Mouse (Mus musculus): ENCODE data around the gene Rap1a.

Rap1a gene

DNA sequence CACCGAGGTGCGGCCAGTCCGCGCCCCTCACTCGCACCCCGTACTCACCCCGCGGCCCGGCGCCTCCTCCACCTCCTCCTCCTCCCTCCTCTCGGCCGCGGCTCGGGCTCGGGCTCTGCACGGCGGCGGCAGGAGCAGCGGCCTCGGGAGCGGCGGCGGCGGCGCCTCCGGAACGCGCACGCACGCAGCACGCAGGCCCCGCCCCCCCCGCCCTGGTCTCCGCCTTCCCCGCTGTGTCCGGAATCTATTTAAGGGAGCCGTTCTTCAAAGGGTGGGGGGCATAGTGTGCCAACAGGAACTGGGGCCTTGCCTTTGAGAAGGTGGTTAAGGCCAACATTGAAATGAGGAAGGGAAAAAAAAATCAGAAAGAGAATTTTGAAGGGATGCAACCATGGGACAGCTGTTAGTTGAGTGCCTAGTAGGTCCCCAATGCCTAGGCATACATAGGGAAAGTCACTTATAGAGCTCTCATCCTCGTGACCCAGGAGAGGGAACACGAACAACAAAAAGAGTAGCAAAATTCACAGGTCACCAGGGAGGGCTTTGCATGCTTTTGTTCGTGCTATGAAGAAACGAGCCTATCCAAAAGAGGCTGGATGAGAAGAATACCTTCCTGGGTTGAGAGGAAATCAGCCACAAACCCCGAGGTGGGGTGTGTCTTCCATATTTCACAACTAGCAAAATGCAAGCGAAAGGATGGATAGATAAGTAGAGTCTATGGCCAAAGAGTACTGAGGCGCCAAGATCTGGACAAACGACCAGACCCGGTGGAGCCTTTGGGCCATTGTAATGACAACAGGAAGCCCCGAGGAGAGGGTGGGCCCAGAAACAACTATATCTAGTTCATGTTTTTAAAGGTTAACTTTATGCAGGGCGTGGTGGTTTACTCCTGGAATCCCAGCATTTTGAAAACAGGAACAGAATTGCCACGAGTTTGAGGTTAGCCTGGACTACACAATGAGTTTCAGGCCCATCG lies at the start of gene Rap1a:
Gene Rap1a (minus strand): TSS at position 146 of the 976 bp plus-strand sequence.
- in situ Hi-C loops (cut with MboI; ENCODE audit: low sequenced_read_pairs) = no loop called here

DNA sequence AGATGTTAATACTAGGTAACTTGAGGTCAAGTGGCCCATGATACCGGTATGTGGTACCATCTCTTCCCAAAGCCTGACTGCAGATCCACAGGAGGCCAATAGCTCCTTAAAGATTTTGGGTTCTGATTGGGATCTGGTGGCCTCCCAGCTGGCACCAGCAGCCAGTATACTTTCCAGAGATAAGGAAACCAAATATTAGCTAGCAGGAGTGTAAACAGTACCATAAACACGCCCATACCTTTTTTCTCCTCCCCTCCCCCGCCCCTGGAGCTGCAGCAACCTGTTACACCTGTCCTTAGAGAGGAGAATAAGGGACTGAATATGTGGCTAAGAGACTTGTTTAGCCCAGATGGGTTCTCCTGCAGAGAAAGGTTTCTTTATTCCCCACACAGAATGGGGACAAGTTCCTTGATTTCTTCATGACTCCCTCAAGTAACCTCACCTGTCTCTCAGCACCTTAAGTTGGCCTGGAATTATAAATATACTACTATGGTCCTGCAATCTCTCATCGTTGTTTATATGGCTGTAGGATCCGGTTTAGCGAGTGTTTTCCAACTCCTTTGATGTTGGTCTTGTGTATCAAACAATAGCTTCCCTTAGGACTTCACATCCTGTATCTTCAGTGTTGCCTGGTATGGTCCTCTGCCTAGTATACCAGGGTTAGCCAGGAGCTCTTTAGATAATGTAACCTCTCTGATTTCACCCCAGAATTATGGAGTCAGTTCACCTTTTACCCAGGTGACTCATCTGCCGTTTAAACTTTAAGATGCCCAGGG lies 45.3 kb upstream of the Rap1a start:
- in situ Hi-C loops (cut with MboI; ENCODE audit: low sequenced_read_pairs) = no loop called here

DNA sequence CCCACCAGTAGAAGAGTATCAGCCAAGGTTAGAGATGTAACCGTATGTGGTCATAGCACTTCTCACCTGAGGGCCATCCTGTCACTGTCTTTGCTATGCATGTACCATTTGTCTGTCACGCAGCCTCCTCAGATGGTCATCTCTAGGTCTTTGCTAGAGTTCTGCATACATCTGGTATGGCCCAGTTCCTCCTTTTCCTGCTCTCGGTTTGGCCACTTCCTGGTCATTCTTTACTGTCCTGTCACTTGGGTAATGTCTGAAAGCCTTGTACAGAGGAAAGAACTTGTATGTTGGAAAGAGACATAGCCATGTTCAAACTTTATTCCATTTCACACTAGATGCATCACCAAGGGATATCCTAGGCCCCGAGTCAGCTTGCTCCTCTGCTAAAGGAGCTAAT lies 38.7 kb upstream of the Rap1a start:
- in situ Hi-C loops (cut with MboI; ENCODE audit: low sequenced_read_pairs) = no loop called here

DNA sequence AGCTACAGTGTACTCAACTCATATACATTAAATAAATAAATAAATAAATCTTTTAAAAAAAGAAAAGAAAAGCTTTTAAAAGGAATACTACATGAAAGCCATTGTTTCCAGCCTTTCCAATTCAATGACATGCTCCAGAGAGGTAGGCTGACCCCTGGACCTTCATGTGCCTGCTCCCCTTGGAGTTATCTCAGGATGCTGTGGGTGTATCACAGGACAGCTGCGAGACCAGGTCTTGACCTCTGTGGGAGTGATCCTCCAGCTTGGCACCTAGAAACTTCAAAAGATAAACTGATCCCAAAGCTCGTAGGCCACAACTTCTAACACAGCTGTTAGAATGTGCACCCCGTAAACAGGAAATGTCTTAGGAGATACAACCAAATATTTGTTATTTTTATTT lies 37.5 kb upstream of the Rap1a start:
- in situ Hi-C loops (cut with MboI; ENCODE audit: low sequenced_read_pairs) = no loop called here

DNA sequence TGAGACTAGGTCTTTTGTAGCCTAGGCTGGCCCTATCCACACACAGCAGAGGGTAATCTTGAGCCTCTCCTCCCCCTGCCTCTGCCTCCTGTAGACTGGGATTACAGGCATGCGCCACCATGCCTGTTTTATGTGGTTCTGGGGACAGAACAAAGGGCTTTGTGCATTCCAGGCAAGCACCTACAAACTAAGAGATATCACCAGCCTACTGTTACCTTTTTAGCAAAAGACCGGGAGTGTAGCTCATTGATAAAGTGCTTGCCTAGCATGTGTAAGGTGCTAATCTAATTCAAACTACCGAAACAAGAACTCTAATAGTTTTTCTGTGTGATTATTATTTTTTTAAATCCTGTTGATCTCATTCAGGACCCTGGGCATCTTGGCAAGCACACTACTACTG lies 35.7 kb upstream of the Rap1a start:
- in situ Hi-C loops (cut with MboI; ENCODE audit: low sequenced_read_pairs) = no loop called here

DNA sequence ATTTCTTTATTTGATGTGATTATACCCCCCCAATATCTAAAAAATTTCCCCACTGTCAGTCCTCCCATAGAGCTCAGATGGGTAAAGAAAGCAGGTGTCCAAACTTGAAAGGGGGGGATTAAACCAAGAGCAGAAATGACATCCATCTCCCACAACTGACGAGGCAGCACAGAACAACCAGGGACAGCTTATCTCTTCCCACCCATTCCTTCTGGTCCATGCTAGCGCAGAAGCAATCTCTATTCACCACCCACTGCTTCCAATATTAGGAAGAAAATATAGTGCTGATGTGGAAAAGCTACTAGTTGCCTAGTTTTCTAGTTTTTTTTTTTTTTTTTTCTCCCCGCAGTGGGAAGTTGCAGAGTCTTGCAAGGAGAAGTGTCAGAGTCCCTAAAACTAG lies 34.7 kb upstream of the Rap1a start:
- in situ Hi-C loops (cut with MboI; ENCODE audit: low sequenced_read_pairs) = no loop called here

DNA sequence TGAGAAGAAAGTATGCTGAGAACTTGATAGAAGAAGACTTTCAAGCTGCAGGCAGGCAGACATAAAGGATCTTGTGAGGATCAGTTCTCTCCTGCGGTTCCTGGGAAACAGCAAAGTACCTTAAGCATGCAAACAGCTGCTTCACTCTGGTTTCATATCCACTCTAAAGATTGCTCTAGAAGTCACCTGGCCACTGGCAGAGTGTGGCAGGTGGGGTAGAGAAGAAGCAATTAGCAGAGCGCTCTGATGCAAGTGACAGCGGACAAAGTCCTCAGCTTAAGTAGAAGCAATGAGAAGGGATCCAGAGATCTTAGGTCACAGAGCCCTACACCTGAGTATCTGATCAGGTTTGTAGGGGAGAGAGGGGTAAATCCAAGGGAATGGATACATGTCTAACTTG lies 30.4 kb upstream of the Rap1a start:
- in situ Hi-C loops (cut with MboI; ENCODE audit: low sequenced_read_pairs) = no loop called here

DNA sequence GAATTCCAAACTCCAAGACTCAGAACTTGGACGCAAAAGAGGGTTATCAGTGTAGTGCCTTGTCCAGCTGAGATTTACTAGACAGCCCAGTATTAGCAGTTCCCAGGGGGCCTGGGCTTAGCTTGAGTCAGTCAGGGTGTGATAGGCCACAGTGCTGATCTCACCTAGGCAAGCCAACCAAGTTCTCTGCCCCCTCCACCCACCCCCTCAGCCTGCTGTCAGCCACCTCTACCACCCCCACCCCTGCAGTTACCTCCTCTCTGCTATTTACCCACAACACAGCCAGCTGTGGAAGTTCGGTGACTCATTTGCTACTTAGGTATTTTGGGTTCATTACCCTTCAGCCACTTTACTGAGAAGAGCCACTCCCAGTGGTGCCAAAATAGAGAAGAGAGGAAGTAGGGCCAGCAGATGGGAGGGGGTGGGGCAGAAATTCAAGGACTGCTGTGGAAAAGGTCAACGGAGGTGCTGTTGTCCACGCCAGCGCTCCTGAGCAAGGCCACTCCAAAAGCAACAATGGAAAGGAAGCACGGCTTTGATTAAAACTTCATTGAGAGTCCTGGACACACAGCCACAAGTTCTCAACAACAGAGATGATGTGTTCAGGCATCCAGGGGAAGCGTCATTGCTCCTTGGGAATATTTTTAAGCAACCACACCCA lies 24.5 kb upstream of the Rap1a start:
- in situ Hi-C loops (cut with MboI; ENCODE audit: low sequenced_read_pairs) = no loop called here

DNA sequence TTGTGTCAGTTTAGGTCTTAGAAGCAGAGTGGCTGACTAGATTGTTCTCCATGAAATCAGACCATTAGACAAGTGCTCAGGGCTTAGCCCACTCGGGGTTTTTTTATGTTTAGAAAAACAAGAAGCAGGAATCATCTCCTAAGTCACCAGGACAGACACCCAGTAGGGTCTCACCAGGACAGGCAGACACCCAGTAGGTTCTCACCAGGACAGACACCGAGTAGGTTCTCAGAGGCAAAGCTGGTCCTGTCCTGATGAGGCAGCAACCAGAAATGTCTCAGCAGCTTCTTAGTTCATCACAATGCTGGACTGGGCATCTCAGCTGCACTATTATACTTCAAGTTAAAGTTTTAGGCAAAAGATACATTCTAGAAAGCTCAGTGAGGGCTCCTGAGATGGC lies 23.6 kb upstream of the Rap1a start:
- in situ Hi-C loops (cut with MboI; ENCODE audit: low sequenced_read_pairs) = no loop called here

DNA sequence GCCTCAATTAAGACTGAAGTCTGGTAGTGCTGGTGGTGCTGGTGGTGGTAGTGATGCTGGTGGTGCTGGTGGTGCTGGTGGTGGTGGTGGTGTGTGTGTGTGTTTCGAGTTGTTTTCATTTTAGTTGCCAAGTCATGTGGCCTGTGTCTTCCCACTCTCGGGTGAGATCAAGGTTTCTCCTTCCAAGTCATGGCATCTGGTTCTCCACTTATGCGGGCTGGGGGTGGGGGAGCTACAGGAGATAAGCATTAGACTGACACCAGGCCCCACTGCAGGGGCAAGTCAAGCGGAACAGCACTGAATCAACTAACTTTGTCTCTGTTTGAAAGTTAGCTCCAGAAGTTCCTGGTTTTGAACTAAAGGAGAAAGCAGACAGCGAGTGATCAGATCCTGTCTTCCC lies 23.0 kb upstream of the Rap1a start:
- in situ Hi-C loops (cut with MboI; ENCODE audit: low sequenced_read_pairs) = no loop called here

DNA sequence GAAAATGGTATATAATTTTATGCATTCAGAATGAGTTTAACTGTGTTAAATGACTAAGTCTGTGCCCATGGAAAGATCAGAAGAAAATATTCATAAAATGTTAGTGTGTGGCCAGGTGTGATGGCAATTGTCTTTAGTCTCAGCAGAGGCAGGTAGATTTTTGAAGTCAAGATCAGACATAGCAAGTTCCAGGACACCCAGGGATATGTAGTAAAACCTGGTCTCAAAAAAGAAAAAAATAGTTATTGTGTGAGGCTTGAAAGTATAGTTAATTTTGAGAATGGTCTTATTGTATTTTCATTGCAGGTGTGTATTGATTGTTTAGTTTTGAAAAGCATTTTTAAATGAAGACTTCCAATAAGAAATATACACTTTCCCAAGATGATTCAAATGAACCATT lies 22.5 kb upstream of the Rap1a start:
- in situ Hi-C loops (cut with MboI; ENCODE audit: low sequenced_read_pairs) = no loop called here

DNA sequence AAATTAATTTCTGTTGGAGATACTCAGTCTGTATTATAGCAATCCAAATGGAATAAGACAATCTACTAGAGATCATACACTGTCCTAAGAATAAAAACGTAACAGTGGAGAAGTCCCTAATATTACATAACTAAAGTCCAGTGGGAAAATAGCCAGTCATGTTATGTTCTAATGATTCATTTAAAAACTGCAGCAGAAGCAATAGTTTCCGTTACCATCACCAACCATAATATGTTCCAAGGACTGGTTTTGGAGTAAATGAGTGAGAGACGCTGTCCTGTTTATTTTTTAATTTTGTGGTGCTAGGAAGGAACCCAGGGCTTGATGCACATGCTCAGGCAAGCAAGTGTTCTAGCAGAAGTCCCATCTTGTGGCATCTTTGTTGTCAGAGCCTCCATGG lies 20.4 kb upstream of the Rap1a start:
- in situ Hi-C loops (cut with MboI; ENCODE audit: low sequenced_read_pairs) = no loop called here

DNA sequence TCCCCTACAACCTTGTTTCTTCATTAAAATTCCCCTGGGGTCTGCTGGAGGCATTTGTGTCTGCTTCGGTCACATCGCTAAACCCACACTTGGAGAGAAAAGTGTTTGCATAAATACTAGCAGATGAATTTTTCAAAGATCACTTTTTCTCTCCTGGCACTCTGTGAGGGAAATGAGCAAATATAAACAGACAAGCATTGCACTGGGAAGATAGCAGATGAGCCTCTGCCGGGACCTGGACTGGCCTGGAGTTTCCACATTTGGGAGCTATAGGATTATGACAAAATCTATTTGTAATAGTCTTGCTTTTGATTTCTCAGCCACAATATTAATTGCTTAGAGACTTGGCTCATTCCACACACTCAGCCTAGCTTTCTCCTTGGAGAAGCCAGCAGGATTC lies 19.1 kb upstream of the Rap1a start:
- in situ Hi-C loops (cut with MboI; ENCODE audit: low sequenced_read_pairs) = no loop called here

DNA sequence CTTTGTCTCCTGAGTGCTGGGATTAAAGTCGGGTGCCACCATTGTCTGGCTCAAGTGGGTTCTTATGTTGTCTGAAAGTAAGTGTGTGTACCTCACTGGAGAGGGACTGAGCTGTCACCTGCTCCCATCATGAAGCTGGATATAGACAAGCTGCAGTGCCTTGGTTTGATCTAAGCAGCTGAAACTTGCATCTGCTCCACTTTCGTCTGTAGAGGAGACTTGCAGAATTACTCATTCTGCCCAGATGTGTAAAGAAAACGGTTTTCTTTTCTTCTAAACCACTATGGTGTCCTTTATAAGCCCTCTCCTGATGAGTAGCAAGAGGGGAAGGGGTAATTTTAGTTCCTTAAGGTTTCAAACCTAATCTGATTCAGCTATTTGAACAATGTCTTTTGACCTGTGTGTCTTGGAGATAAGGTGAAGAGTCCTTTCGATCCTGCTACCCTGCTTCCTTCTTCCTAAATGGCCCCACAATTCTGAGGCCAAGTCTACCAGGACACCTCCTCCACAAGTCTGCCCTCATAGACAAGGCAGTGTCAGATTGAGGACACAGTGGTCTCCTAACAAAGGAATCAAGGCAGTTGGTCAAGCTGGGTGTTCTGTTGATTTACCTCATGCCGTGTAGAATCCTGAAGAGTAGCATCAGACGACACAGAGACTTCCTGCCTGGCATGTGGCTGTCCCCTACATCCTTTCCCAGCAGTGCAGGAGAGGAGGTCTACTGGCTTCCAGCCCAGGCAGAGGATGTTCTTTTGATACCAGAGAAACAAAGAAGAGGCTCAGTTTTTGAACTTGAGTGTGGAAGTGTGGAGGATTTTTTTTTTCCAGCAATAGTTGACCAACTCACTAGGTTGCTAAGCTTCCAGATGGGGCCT lies 17.2 kb upstream of the Rap1a start:
- in situ Hi-C loops (cut with MboI; ENCODE audit: low sequenced_read_pairs) = no loop called here

DNA sequence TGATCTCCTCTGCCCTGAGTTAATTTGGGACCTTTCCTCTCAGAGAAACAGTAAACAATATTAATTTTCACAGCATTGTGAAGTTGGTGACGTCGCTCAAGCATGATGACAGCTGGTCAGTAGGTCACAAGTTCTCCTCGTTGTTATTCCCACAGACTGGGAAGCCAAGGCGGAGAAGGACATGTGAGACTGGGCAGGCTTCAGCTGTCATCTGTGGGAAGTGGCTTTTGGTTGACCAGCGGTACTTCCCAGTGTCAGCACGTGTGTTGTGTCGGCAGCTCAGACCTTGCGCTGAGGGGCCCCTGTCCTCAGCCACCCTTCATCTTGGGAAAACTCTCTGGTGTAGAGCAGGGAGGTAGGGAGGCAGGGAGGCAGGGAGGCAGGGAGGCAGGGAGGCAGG lies 15.0 kb upstream of the Rap1a start:
- in situ Hi-C loops (cut with MboI; ENCODE audit: low sequenced_read_pairs) = no loop called here

DNA sequence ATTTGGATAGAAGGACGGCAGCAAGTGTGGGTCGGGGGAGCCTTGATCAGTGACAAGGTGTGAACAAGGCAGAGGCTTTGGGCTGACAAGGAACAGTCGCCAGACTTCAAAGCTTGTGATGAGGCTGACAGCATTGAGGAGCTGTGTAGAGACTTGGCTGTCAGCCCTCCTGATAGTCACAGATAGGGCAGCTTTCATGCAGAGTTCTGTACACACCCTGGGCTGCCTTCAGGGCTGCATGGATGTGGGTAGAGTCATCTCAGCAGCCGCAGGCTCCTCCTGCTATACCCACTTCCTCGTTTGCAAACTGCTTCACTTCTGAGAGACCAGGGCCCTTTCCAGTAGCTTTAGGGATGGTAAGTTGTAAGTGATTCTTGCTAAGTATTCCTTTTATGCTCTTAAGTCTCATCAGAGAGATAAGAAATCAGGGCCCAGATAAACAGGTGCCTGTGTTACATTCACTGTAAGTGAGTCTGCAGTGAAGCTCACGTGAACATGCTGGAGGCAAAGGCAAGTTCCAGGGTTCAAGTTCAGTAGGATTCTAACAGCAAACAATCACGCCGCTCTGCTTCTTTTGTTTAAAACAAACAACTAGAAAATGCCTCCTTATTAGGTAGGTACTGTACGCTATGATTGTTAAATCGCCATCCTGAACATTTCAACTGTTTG lies 14.2 kb upstream of the Rap1a start:
- in situ Hi-C loops (cut with MboI; ENCODE audit: low sequenced_read_pairs) = no loop called here

DNA sequence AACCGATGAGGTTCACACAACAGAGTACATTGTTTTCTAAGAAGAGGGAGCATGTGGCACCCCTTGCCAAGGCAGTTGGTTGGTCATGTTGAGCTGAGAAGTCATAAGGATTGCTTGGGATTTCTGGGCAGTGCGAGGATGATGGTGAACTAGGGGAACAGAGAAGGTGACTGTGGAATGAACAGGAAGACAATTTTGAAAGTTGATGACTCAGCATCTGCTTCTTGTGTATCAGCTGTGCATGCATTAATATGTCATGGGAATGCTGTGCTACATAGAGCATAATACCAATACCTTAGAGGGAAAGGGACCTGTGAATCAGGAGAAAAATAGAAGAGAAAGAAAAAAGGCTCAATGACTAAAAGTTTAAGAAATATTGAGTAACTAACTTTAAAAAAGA lies 10.0 kb upstream of the Rap1a start:
- in situ Hi-C loops (cut with MboI; ENCODE audit: low sequenced_read_pairs) = no loop called here

DNA sequence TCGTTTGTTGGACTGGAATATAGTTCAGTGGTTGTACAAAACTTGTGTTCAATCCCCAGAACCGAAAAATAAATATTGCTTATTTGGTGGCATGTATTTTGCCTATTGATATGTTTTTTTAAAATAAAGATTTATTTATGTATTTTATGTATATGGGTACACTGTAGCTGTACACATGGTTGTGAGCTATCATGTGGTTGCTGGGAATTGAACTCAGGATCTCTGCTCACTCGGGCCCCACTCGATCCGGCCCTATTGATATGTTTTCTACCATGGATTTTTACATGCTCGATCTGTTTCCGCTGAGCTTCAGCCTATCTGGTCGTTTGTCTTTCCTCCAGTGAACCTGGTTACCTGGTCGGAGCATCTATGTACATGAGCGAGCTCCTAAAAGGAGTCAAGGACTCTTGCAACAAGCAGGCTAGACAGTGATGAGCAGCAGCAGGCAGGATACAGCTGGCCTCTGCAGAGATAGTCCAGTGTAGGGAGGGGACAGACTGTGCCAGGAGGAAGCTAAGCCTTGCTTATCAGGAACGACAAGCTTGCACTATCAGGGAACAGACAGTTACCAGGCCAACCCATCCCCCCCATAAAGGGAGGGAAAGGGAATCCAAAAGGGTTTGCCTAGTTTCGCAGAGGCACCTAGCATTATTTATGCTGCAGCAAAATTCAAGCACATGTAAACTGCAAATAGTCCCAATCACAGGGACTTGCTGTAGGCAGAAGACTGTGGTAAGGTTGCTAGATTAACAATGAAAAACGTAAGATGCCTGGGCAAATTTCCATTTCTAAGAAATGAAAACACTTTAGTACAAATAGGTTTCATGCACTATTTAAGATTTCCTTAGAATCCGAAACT lies 7.3 kb upstream of the Rap1a start:
- in situ Hi-C loops (cut with MboI; ENCODE audit: low sequenced_read_pairs) = no loop called here

DNA sequence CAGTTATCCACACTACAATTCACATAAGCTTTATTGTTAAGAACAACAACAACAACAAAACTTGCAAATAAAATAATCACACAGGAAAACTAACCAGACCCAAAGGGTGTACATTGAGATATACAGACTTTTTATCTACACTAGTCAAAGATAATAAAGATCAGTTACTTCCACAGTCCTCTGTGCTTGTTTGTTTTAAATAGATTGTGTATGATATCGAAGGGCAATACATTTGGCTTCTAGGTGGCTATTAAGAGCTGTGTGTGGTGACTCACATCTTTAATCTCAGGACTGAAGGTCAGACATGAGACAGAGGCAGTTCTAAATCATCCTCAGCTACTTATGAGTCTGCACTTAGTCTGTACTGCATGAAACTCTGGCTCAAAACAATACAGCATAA lies 6.5 kb upstream of the Rap1a start:
- in situ Hi-C loops (cut with MboI; ENCODE audit: low sequenced_read_pairs) = no loop called here

Measured in CH12F3 (cell line).